Mouse (Mus musculus): ENCODE measurements at regions not wholly inside any gene's neighbourhood (a gene's known extent, or its start where the extent isn't known, plus 50 kb on each side); places are given as distances from the start of the nearest gene placed in this dataset.

DNA sequence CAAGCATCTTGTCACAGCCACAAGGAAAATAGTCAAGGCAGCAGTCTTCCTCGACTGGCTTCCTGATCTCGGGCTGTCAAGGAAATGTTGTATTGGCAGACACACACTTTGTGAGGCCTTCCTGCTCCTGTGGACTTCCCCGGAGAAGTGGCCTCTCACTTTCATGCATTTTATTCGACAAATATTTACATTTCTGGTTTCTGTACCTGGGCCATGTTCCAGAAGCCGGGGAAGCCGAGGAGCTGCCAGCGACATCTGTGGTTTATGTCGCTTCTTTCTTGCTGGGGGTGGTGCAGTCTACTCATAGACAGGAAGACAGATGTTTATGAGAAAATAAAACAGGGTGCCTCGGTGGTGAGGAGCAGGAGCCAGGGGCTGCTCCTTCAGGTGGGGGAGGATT, 372.5 kb upstream of the Kcnab2 start:
- Histone ChIP-seq H3K4me1 (replicated peaks) (no peaks in the 10 kb centered on the region), H3K36me3 (replicated peaks) (no peaks in the 10 kb centered on the region), H3K27ac (replicated peaks) (no peak overlapping the region), H3K4me3 (replicated peaks) (no peak overlapping the region), H3K27me3 (no peaks in the 10 kb centered on the region), H3K9ac (no peak overlapping the region), H3K4me2 (no peak overlapping the region), H3K9me3 (replicated peaks) (no peaks in the 10 kb centered on the region)
- 41% methylated on average over 9 of the region's 9 CpGs for WGBS (ENCODE audit: insufficient replicate concordance)
- no peak for ATAC-seq (ENCODE audit: insufficient read depth)

DNA sequence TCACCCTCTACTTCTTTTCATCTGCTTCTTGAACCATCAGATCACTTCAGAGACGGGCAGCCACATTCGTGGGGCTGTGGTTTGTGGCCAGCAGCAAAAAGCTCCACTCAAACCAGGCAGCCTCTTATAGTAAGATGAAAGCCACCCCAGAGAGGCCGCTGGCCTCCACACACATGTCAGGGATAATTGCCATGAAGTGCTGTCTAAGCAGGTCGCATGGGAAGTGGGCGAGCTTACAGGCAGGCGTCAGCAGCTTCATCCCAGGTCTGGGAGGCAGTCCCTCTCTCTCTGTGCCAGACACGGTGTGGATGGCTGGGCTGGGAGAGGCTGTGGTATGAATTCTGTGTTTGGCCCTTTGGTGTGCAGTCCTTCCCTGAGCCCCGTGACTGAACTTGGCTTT, 358.4 kb upstream of the Kcnab2 start:
- Histone ChIP-seq H3K4me3 (replicated peaks) (no peak overlapping the region), H3K36me3 (replicated peaks) (no peaks in the 10 kb centered on the region), H3K4me1 (replicated peaks) (no peaks in the 10 kb centered on the region), H3K9me3 (replicated peaks) (no peaks in the 10 kb centered on the region), H3K27me3 (no peaks in the 10 kb centered on the region), H3K4me2 (no peak overlapping the region), H3K27ac (replicated peaks) (no peak overlapping the region), H3K9ac (no peak overlapping the region)
- no peak for ATAC-seq (ENCODE audit: insufficient read depth)
- WGBS (ENCODE audit: insufficient replicate concordance), result 47% methylated on average over 8 of the region's 8 CpGs

DNA sequence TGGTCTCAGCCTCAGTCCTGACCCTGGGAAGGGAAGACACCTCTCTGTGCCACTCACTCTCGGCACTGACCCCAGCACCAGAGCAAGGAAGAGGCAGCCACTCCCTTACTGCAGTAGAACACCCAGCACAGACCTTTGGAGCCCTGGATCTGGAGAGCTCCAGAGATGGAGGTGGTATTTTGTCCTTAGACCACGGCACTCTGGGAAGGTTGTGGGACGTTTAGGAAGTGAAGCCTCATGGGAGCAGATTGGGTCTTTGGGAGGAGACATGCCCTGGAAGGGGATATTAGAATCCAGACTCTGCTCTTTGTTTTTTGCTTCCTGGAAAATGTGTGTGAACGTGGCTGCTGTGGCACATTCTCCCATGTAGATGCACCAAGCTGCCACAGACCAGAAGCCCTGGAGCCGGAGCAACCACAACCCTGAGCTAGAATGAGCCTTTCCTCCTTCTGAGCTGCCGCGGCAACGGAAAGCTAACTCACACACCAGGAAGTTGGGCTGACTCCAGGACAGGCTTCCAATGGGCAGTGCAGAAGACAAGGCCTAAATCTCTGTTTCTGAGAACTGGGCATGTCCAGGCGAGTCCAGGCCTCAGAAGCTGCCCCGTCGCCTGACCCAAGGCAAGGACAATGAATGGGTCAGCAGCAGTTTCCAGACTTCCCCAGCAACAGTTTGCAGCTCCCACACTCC, 356.9 kb upstream of the Kcnab2 start:
- no peak overlapping the region for H3K27ac ChIP-seq (replicated peaks)
- H3K4me2 ChIP-seq, result no peak overlapping the region
- no peaks in the 10 kb centered on the region; the same call in 1 of the 2 replicates for H3K9me3 ChIP-seq (replicated peaks)
- no peaks in the 10 kb centered on the region for H3K36me3 ChIP-seq (replicated peaks)
- 61% methylated on average over 11 of the region's 11 CpGs for WGBS (ENCODE audit: insufficient replicate concordance)
- H3K9ac ChIP-seq, result no peak overlapping the region
- ATAC-seq (ENCODE audit: insufficient read depth), result no peak
- no peaks in the 10 kb centered on the region for H3K4me1 ChIP-seq (replicated peaks)
- no peak overlapping the region for H3K4me3 ChIP-seq (replicated peaks)
- no peaks in the 10 kb centered on the region for H3K27me3 ChIP-seq

DNA sequence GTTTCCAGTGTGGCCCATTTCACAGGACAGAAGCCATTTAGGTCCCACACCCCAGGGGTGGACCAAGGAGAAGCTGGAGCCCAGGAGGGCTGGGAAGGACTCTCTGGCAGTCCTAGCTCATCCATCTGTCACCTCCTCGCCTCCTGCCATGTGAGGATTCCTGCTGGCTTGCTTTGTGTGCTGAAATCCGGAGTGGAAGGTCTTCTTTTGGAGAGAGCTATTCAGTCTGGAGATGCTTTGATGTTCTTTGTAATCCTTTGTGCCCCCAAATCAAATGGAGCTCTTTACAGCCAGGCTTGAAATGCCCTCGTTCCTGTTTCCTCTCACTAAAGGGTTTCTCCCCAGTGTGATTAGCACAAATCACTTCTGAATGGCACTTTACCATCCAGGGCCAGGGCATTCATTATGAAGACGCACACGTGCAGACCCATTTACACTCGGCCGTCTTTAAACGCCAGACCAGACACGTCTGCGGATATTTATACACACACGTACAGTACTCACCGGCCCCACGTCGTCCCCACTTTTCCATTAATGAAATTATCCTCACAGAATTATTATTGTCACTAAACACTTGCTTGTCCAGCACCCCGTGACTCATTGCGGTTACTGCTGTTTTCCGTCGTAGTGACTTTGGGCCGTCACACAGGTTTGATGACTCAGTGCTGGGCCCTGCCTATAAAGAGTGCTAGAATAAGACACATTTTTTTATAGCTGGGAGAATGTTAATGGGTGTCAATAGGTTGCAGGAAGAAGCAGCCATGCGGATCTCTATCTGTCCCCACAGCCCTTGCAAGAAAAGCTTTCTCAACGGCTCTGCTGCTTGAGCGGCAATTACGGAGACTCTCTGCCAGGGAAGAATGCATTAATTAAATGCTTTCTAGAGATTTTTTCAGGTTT, 356.0 kb upstream of the Kcnab2 start:
- Histone ChIP-seq H3K27me3 (no peaks in the 10 kb centered on the region), H3K4me3 (replicated peaks) (no peak overlapping the region), H3K4me1 (replicated peaks) (no peaks in the 10 kb centered on the region), H3K4me2 (no peak overlapping the region), H3K9ac (no peak overlapping the region), H3K9me3 (replicated peaks) (no peaks in the 10 kb centered on the region; the same call in 1 of the 2 replicates), H3K27ac (replicated peaks) (no peak overlapping the region), H3K36me3 (replicated peaks) (no peaks in the 10 kb centered on the region)
- 53% methylated on average over 23 of the region's 23 CpGs for WGBS (ENCODE audit: insufficient replicate concordance)
- no peak for ATAC-seq (ENCODE audit: insufficient read depth)

DNA sequence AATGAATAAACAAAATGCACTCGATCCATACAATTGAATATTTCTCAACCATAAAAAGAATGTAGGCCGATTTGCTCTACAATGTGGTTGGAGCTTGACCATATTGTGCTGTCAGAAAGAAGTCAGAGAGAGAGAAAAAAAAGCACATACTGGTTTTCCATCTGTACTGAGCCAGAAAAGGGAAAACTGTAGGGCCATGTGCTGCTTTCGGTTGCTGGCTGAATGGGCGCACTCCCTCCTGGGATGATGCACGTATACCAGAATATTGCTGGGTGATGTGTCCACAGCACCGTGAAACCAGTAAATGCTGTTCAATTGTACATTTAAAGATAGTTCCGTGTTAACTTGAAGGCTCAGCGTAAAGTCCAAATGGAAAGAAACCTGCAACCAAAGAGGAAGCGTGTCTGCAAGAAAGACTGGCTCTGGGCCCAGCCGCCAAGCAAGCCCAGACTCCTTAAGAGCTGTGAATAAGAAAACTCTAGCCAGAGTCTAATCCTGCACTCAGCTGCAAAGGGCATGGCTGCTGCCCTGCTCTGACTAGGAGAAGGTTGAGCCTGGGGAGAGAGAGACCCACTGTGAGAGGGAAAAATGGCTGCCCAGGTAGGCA, 355.2 kb upstream of the Kcnab2 start:
- Histone ChIP-seq H3K27ac (replicated peaks) (no peak overlapping the region), H3K4me3 (replicated peaks) (no peak overlapping the region), H3K4me1 (replicated peaks) (no peaks in the 10 kb centered on the region), H3K36me3 (replicated peaks) (no peaks in the 10 kb centered on the region), H3K9me3 (replicated peaks) (peaks cover 6% of the 10 kb centered on the region; the same call in 1 of the 2 replicates), H3K4me2 (no peak overlapping the region), H3K9ac (no peak overlapping the region), H3K27me3 (no peaks in the 10 kb centered on the region)
- ATAC-seq (ENCODE audit: insufficient read depth), result no peak
- WGBS (ENCODE audit: insufficient replicate concordance), result 74% methylated on average over 10 of the region's 10 CpGs

DNA sequence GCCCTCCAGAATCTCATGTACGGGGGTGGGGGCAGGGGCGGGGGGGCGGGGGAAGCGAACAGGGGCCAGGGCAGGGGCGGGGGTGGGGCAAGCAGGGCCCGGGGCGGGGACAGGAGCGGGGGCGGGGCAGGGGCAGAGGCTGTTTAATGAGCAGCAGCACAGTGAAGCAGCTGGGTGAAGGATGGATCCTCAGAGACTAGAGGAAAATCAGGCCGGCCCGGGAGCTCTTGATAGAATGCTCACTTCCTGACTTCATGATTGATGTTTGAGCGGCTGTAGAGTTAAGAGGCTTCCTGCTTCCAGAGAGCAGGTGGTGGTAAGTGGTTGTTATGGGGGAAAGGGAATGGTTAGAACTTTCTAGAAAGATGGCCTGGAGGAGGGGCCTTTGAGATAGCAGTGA, 347.5 kb upstream of the Kcnab2 start:
- H3K9me3 ChIP-seq (replicated peaks), result peaks cover 18% of the 10 kb centered on the region
- no peaks in the 10 kb centered on the region for H3K27me3 ChIP-seq
- no peak overlapping the region for H3K9ac ChIP-seq
- no peak overlapping the region for H3K4me2 ChIP-seq
- no peak overlapping the region for H3K27ac ChIP-seq (replicated peaks)
- H3K4me1 ChIP-seq (replicated peaks), result no peaks in the 10 kb centered on the region
- no peak for ATAC-seq (ENCODE audit: insufficient read depth)
- 20% methylated on average over 11 of the region's 12 CpGs for WGBS (ENCODE audit: insufficient replicate concordance)
- H3K4me3 ChIP-seq (replicated peaks), result no peak overlapping the region
- H3K36me3 ChIP-seq (replicated peaks), result no peaks in the 10 kb centered on the region

DNA sequence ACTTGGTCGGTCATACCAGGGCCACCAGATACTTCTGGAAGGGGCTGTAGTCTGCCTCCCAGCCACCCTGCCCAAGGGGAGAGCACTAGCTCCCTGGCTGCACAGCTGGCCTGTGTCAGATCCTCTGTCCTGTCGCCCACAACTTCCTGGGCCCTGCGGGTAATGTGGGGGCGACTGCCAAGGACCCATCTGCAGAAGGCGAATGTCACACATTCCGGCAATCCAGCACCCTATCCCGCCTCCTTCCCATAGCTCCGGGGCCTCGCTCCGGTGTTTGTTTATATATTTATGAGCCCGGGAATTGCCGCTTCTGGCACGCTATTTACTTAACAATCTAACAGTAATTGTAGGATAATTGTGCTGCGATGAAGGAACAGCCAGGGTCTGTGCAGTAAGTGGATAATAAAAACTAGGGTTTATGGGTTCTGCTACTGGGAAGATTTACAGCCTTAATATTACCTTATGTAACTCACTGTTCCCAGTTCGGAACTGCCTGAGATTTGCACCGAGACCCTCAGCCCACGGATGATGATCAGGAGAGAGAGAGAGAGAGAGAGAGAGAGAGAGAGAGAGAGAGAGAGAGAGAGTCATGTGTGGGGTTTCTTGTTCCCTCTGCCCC, 338.6 kb upstream of the Kcnab2 start:
- ATAC-seq (ENCODE audit: insufficient read depth), result no peak
- H3K9me3 ChIP-seq (replicated peaks), result peaks cover 5% of the 10 kb centered on the region; the same call in 1 of the 2 replicates
- H3K4me3 ChIP-seq (replicated peaks), result no peak overlapping the region
- no peak overlapping the region for H3K4me2 ChIP-seq
- H3K4me1 ChIP-seq (replicated peaks), result no peaks in the 10 kb centered on the region
- H3K27ac ChIP-seq (replicated peaks), result no peak overlapping the region
- H3K36me3 ChIP-seq (replicated peaks), result no peaks in the 10 kb centered on the region
- H3K27me3 ChIP-seq, result no peaks in the 10 kb centered on the region
- WGBS (ENCODE audit: insufficient replicate concordance), result 46% methylated on average over 17 of the region's 17 CpGs
- no peak overlapping the region for H3K9ac ChIP-seq

DNA sequence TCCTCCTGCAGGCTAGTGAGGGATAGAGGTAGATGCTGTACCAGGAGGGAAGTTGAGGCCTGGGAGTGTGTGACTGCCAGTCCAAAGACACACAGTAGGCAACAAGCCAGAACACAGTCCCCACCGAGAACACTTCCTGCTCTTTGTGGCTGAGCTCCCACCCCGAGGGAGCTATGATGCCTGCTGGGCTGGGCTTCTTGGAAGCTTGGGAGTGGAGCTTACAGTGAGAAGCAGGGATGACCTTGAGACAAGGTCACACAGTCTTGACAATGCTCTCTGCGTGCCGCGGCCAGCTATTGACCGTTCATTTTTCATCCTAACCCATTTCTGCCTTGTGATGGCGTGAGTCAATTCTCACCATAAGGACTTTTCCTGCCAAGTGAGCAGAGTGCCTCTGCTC, 328.9 kb upstream of the Kcnab2 start:
- WGBS (ENCODE audit: insufficient replicate concordance), result 71% methylated on average over 7 of the region's 7 CpGs
- ATAC-seq (ENCODE audit: insufficient read depth), result no peak
- H3K4me3 ChIP-seq (replicated peaks), result no peak overlapping the region
- no peaks in the 10 kb centered on the region for H3K9me3 ChIP-seq (replicated peaks)
- no peak overlapping the region for H3K4me2 ChIP-seq
- H3K27me3 ChIP-seq, result no peaks in the 10 kb centered on the region
- no peak overlapping the region for H3K9ac ChIP-seq
- no peaks in the 10 kb centered on the region for H3K36me3 ChIP-seq (replicated peaks)
- H3K27ac ChIP-seq (replicated peaks), result no peak overlapping the region
- no peaks in the 10 kb centered on the region for H3K4me1 ChIP-seq (replicated peaks)

DNA sequence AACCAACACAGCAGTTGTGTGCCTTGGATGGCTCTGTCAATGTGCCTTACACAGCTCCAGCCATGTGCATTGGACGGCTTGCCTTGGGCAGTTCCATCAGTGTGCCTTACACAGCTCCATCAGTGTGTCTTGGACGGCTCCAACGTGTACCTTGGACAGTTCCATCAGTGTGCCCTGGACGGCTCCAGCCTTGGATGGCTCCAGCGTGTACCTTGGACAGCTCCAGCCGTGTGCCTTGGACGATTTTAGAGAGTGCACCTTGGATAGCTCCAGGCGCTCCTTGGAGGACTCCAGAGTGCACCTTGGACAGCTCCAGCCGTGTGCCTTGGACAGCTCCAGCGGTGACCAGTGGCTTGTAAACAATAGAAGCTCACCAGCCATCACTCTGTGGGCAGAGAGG, 321.7 kb upstream of the Kcnab2 start:
- ATAC-seq (ENCODE audit: insufficient read depth), result no peak
- H3K27ac ChIP-seq (replicated peaks), result no peak overlapping the region
- 18% methylated on average over 10 of the region's 10 CpGs for WGBS (ENCODE audit: insufficient replicate concordance)

DNA sequence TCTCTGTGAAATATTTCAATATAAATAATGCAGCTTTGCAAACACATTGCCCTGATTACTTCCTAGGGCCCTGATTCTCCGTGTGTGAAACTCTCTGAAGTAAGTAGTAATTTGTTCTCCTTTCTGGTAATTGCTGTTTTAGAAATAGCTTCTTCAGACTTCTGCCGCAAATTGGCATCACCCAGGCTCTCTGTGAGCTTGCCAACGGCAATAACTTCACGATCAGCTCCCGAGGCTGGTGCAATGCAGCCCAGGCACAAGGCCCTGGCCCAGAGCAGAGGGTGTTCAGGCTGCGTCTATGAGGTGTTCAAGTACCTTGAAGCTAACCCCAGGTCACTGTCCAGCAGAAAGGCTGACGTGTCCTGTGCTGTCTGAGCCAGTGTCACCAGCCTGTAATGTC, 310.8 kb upstream of the Kcnab2 start:
- WGBS (ENCODE audit: insufficient replicate concordance), result 58% methylated on average over 7 of the region's 7 CpGs
- no peaks in the 10 kb centered on the region for H3K27me3 ChIP-seq
- H3K9me3 ChIP-seq (replicated peaks), result no peaks in the 10 kb centered on the region
- no peaks in the 10 kb centered on the region for H3K36me3 ChIP-seq (replicated peaks)
- H3K4me3 ChIP-seq (replicated peaks), result no peak overlapping the region
- no peak overlapping the region for H3K9ac ChIP-seq
- no peaks in the 10 kb centered on the region for H3K4me1 ChIP-seq (replicated peaks)
- ATAC-seq (ENCODE audit: insufficient read depth), result no peak
- no peak overlapping the region for H3K4me2 ChIP-seq
- no peak overlapping the region for H3K27ac ChIP-seq (replicated peaks)

More for the DNA sequence above, 321.7 kb upstream of the Kcnab2 start:
- Histone ChIP-seq H3K4me1 (replicated peaks) (no peaks in the 10 kb centered on the region), H3K4me3 (replicated peaks) (no peak overlapping the region), H3K9me3 (replicated peaks) (peaks cover 7% of the 10 kb centered on the region; the same call in 1 of the 2 replicates), H3K27me3 (no peaks in the 10 kb centered on the region), H3K4me2 (no peak overlapping the region), H3K9ac (no peak overlapping the region), H3K36me3 (replicated peaks) (no peaks in the 10 kb centered on the region)

DNA sequence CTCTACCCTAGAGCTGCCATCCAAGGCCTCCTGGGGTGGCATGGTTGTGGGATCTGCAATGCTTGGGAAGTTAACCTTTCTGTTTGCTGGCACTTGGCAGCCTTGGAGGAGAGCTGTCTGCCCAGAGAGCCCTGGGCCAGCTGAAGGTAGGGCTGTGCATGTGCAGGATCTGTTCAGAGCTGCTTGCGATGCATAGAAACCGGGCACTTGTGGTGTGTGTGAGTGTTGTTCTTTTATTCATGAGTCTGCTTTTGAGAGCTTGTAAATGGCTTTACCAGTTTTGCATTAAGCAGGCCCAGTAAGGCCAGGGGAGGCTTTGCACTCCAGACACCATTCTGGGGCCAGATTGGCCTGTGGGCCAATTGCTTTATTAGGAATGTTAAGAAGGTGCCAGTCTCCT, 307.3 kb upstream of the Kcnab2 start:
- Histone ChIP-seq H3K4me2 (no peak overlapping the region), H3K27ac (replicated peaks) (no peak overlapping the region), H3K9ac (no peak overlapping the region), H3K36me3 (replicated peaks) (no peaks in the 10 kb centered on the region), H3K4me1 (replicated peaks) (no peaks in the 10 kb centered on the region), H3K9me3 (replicated peaks) (no peaks in the 10 kb centered on the region), H3K27me3 (no peaks in the 10 kb centered on the region), H3K4me3 (replicated peaks) (no peak overlapping the region)
- ATAC-seq (ENCODE audit: insufficient read depth), result no peak
- WGBS (ENCODE audit: insufficient replicate concordance), result 60% methylated on average over 2 of the region's 2 CpGs
